In genomic region chrX:131145656-131146055, GRCm38 (mm10) we compare ENCODE assay signal across 22 mouse cellular contexts.
DNase-seq lines count a peak whose midpoint lies in the region; ATAC-seq and TF ChIP-seq lines count a peak whose summit lies in the region.
"Had no signal": no experiment of that assay in that cellular context is flagged by ENCODE, and none has a peak within 500 bp of the region (broad histone marks: within the 10 kb centered on the region; RNA-seq: fewer than 3 reads in every experiment).

No protein-coding gene starts in this region.

- H3K4me2 ChIP-seq in stomach, postnatal 0 days (replicated peaks; ENCODE audit: low read depth), result no peak overlapping the region
- H3K4me2 ChIP-seq: embryonic facial prominence, embryonic 13.5 days; forebrain, embryonic 12.5 days; hindbrain, embryonic 12.5 days had no signal

- H3K36me3 ChIP-seq in stomach, postnatal 0 days (ENCODE audit: control insufficient read depth, insufficient read depth, low read length), result no peaks in the 10 kb centered on the region
- H3K36me3 ChIP-seq: embryonic facial prominence, embryonic 13.5 days; forebrain, embryonic 12.5 days; heart, embryonic 10.5 days; hindbrain, embryonic 12.5 days had no signal

- in situ Hi-C loops in Patski (cut with MboI; ENCODE audit: low pct_unique_long_range_greater_than_20kb), result no loop called here

- CTCF ChIA-PET in Patski (lab: Charles Lee), result no interaction called here

- ATAC-seq in Patski, result no peak
- no peak for ATAC-seq in stomach, postnatal 0 days (ENCODE audit: low FRiP score, low TSS enrichment)
- ATAC-seq: forebrain, embryonic 16.5 days; hindbrain, embryonic 16.5 days; inflammation-experienced regulatory T-cells, adult 6 months; intestine, postnatal 0 days had no signal

- TF ChIP-seq CTCF in Patski (IDR thresholded peaks at IDR 0.05), result peak; percentile 36
- TF ChIP-seq CTCF in stomach, postnatal 0 days (IDR thresholded peaks at IDR 0.05; ENCODE audit: low read depth), result 0 out of 2 replicates have a peak, but pooled peaks have one; percentile 25

- POLR2A ChIA-PET in Patski (lab: Charles Lee), result no interaction called here

- H3K27me3 ChIP-seq in Patski, result peaks cover 16% of the 10 kb centered on the region
- no peaks in the 10 kb centered on the region for H3K27me3 ChIP-seq in stomach, postnatal 0 days (ENCODE audit: control insufficient read depth, insufficient read depth, low read length)
- H3K27me3 ChIP-seq: embryonic facial prominence, embryonic 13.5 days; forebrain, embryonic 12.5 days; hindbrain, embryonic 12.5 days had no signal

- H3K9me3 ChIP-seq in stomach, postnatal 0 days (ENCODE audit: control insufficient read depth, low read length), result no peaks in the 10 kb centered on the region
- H3K9me3 ChIP-seq: embryonic facial prominence, embryonic 13.5 days; forebrain, embryonic 12.5 days; heart, embryonic 10.5 days; hindbrain, embryonic 12.5 days had no signal

- no peak overlapping the region for H3K4me3 ChIP-seq in stomach, postnatal 0 days (ENCODE audit: low read depth, low read length)
- H3K4me3 ChIP-seq: embryonic facial prominence, embryonic 13.5 days; forebrain, embryonic 12.5 days; heart, embryonic 10.5 days; hindbrain, embryonic 12.5 days had no signal

- TF ChIP-seq EP300 in stomach, postnatal 0 days (optimal IDR thresholded peaks at IDR 0.05), result no peak

- no peaks in the 10 kb centered on the region for H3K4me1 ChIP-seq in stomach, postnatal 0 days (replicated peaks; ENCODE audit: control insufficient read depth, insufficient read depth)
- H3K4me1 ChIP-seq: embryonic facial prominence, embryonic 13.5 days; forebrain, embryonic 12.5 days; heart, embryonic 10.5 days; hindbrain, embryonic 12.5 days had no signal

- no peak overlapping the region for H3K27ac ChIP-seq in stomach, postnatal 0 days (replicated peaks)
- H3K27ac ChIP-seq: embryonic facial prominence, embryonic 13.5 days; forebrain, embryonic 12.5 days; heart, embryonic 10.5 days; hindbrain, embryonic 12.5 days had no signal

- peak; percentile 3 for DNase-seq in A20 (ENCODE audit: low read depth, low spot score)
- DNase-seq in ES-CJ7 (ENCODE audit: low read depth, low spot score), result peak; percentile 9
- DNase-seq in Patski (ENCODE audit: low read depth, low spot score), result no peak
- DNase-seq in stomach, postnatal 0 days (ENCODE audit: low spot score), result no peak
- no peak for DNase-seq in left cerebral cortex, adult 18-20 months (ENCODE audit: low spot score in 2 of 2)
- no peak for DNase-seq in urinary bladder, postnatal 14 days (ENCODE audit: low spot score)
- no peak for DNase-seq in testis, postnatal 14 days (ENCODE audit: low spot score)
- DNase-seq: adrenal gland, adult 2 months; cerebellum, adult 9-10 months; cerebellum, postnatal 25 days; gastrocnemius, postnatal 10 days; heart, adult 18-20 months; heart, postnatal 10 days; heart, postnatal 4 days had no signal

- no peak overlapping the region for H3K9ac ChIP-seq in stomach, postnatal 0 days (ENCODE audit: low read length)
- H3K9ac ChIP-seq: embryonic facial prominence, embryonic 13.5 days; forebrain, embryonic 12.5 days; hindbrain, embryonic 12.5 days had no signal

Comparison
In these comparisons a context has a peak if more than half of its experiments do, and no peak if none do; other contexts are left out.
1. DNase-seq: peak in A20 (single experiment) and ES-CJ7 (single experiment); none in Patski (single experiment), stomach, postnatal 0 days (single experiment), left cerebral cortex, adult 18-20 months (0 of 2), urinary bladder, postnatal 14 days (single experiment) and testis, postnatal 14 days (single experiment).